Mouse (Mus musculus): ENCODE measurements at regions not wholly inside any gene's neighbourhood (a gene's known extent, or its start where the extent isn't known, plus 50 kb on each side); places are given as distances from the start of the nearest gene placed in this dataset. TPM values are rescaled to one million over a fixed set of nuclear protein-coding genes. Genes with fewer than 3 reads are reported as not detected.
A peak's percentile ranks its signal among the peaks of the same experiment; 100 is the strongest.

GRCm38 (mm10) chr8:44031376-44031775 is 321.5 kb upstream of the Adam34 start:
- 90% methylated on average over 2 of the region's 2 CpGs for WGBS
- no peak overlapping the region for H3K27ac ChIP-seq (ENCODE audit: low read depth, low read length)
- ATAC-seq, result no peak
- no peaks in the 10 kb centered on the region for H3K27me3 ChIP-seq (replicated peaks; ENCODE audit: control insufficient read depth, insufficient read depth, low read length)
- H3K4me3 ChIP-seq (ENCODE audit: low read depth, low read length), result no peak overlapping the region
- no peaks in the 10 kb centered on the region for H3K36me3 ChIP-seq (ENCODE audit: control insufficient read depth, insufficient read depth)
- no peak for TF ChIP-seq CTCF (IDR thresholded peaks at IDR 0.05; ENCODE audit: low read depth)
- no peak overlapping the region for H3K9ac ChIP-seq (ENCODE audit: low read depth, low read length)
- no peak overlapping the region for H3K4me2 ChIP-seq (replicated peaks; ENCODE audit: low read depth)
- no peaks in the 10 kb centered on the region for H3K4me1 ChIP-seq (replicated peaks; ENCODE audit: control insufficient read depth, insufficient read depth, low read length)
- no peaks in the 10 kb centered on the region for H3K9me3 ChIP-seq (ENCODE audit: control insufficient read depth)

GRCm38 (mm10) chr8:44030972-44031371 is 321.1 kb upstream of the Adam34 start:
- H3K4me3 ChIP-seq (ENCODE audit: low read depth, low read length), result no peak overlapping the region
- TF ChIP-seq CTCF (IDR thresholded peaks at IDR 0.05; ENCODE audit: low read depth), result no peak
- H3K36me3 ChIP-seq (ENCODE audit: control insufficient read depth, insufficient read depth), result no peaks in the 10 kb centered on the region
- H3K27ac ChIP-seq (ENCODE audit: low read depth, low read length), result no peak overlapping the region
- H3K4me1 ChIP-seq (replicated peaks; ENCODE audit: control insufficient read depth, insufficient read depth, low read length), result no peaks in the 10 kb centered on the region
- H3K9ac ChIP-seq (ENCODE audit: low read depth, low read length), result no peak overlapping the region
- H3K9me3 ChIP-seq (ENCODE audit: control insufficient read depth), result no peaks in the 10 kb centered on the region
- no peak overlapping the region for H3K4me2 ChIP-seq (replicated peaks; ENCODE audit: low read depth)
- H3K27me3 ChIP-seq (replicated peaks; ENCODE audit: control insufficient read depth, insufficient read depth, low read length), result no peaks in the 10 kb centered on the region
- no peak for ATAC-seq

GRCm38 (mm10) chr8:44027738-44028137 is 317.9 kb upstream of the Adam34 start:
- no peaks in the 10 kb centered on the region for H3K4me1 ChIP-seq (replicated peaks; ENCODE audit: control insufficient read depth, insufficient read depth, low read length)
- H3K27me3 ChIP-seq (replicated peaks; ENCODE audit: control insufficient read depth, insufficient read depth, low read length), result no peaks in the 10 kb centered on the region
- H3K9ac ChIP-seq (ENCODE audit: low read depth, low read length), result no peak overlapping the region
- TF ChIP-seq CTCF (IDR thresholded peaks at IDR 0.05; ENCODE audit: low read depth), result no peak
- no peaks in the 10 kb centered on the region for H3K36me3 ChIP-seq (ENCODE audit: control insufficient read depth, insufficient read depth)
- H3K27ac ChIP-seq (ENCODE audit: low read depth, low read length), result no peak overlapping the region
- no peak overlapping the region for H3K4me3 ChIP-seq (ENCODE audit: low read depth, low read length)
- H3K9me3 ChIP-seq (ENCODE audit: control insufficient read depth), result no peaks in the 10 kb centered on the region
- WGBS, result 43% methylated on average over 4 of the region's 4 CpGs
- no peak for ATAC-seq
- no peak overlapping the region for H3K4me2 ChIP-seq (replicated peaks; ENCODE audit: low read depth)

DNA sequence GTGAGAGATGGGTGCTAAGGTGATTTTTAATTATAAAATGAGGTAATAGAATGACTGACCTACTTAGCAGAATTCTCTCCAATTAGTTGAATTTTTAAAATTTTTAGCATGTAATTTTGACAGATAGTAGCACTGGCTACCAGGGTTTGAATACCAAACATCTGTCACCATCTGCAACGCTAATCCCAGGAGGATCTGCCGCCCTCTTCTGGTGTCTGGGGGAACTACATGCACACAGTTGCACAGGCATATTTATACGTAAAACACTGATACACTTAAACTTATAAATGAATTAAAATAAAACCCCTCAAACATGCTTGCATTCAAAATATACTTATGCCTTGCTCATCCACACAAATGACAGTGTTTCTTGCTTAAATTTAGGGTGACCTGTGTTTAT is 316.1 kb upstream of the Adam34 start:
- Histone ChIP-seq H3K4me1 (replicated peaks; ENCODE audit: control insufficient read depth, insufficient read depth, low read length) (no peaks in the 10 kb centered on the region), H3K4me2 (replicated peaks; ENCODE audit: low read depth) (no peak overlapping the region), H3K9ac (ENCODE audit: low read depth, low read length) (no peak overlapping the region), H3K27me3 (replicated peaks; ENCODE audit: control insufficient read depth, insufficient read depth, low read length) (no peaks in the 10 kb centered on the region), H3K27ac (ENCODE audit: low read depth, low read length) (no peak overlapping the region), H3K9me3 (ENCODE audit: control insufficient read depth) (no peaks in the 10 kb centered on the region), H3K36me3 (ENCODE audit: control insufficient read depth, insufficient read depth) (no peaks in the 10 kb centered on the region), H3K4me3 (ENCODE audit: low read depth, low read length) (no peak overlapping the region)
- no peak for ATAC-seq
- WGBS, result 30% methylated on average over 3 of the region's 3 CpGs
- TF ChIP-seq CTCF (IDR thresholded peaks at IDR 0.05; ENCODE audit: low read depth), result peak; percentile 69

GRCm38 (mm10) chr8:44024028-44024427 is 314.2 kb upstream of the Adam34 start:
- 77% methylated on average over 3 of the region's 3 CpGs for WGBS
- ATAC-seq, result no peak

More at GRCm38 (mm10) chr8:44024028-44024427, 314.2 kb upstream of the Adam34 start:
- H3K27me3 ChIP-seq (replicated peaks; ENCODE audit: control insufficient read depth, insufficient read depth, low read length), result no peaks in the 10 kb centered on the region
- no peaks in the 10 kb centered on the region for H3K9me3 ChIP-seq (ENCODE audit: control insufficient read depth)
- no peak overlapping the region for H3K4me3 ChIP-seq (ENCODE audit: low read depth, low read length)
- no peak overlapping the region for H3K9ac ChIP-seq (ENCODE audit: low read depth, low read length)
- no peaks in the 10 kb centered on the region for H3K36me3 ChIP-seq (ENCODE audit: control insufficient read depth, insufficient read depth)
- H3K4me2 ChIP-seq (replicated peaks; ENCODE audit: low read depth), result no peak overlapping the region
- H3K27ac ChIP-seq (ENCODE audit: low read depth, low read length), result no peak overlapping the region
- no peaks in the 10 kb centered on the region for H3K4me1 ChIP-seq (replicated peaks; ENCODE audit: control insufficient read depth, insufficient read depth, low read length)
- TF ChIP-seq CTCF (IDR thresholded peaks at IDR 0.05; ENCODE audit: low read depth), result no peak

Small RNA genes lying in the stretch of these regions (microRNA-seq; reads per million reads assigned to microRNA genes)
- not detected for gene Gm24591

All from intestine, postnatal 0 days (tissue).